Mouse (Mus musculus): ENCODE results near the gene Mrpl44. TPM values are rescaled to one million over a fixed set of nuclear protein-coding genes. Genes with fewer than 3 reads are reported as not detected.

The Mrpl44 gene
- 29.0 and 29.4 TPM in 2 replicates for polyA plus RNA-seq (2015; fragmentation: Nextera tagmentation; extraction: Ambion mirVana)

GRCm38 (mm10) chr1:79775927-79776458, at the start of gene Mrpl44, which contains the start of gene Wdfy1:
Mrpl44 (plus strand) TSS chr1:79776018.
Wdfy1 (minus strand) TSS chr1:79776143.
- no peaks in the 10 kb centered on the region for H3K4me1 ChIP-seq (replicated peaks; ENCODE audit: control insufficient read depth, insufficient read depth, low read length)
- ATAC-seq = peak; percentile 99
- no peaks in the 10 kb centered on the region for H3K27me3 ChIP-seq (replicated peaks; ENCODE audit: control insufficient read depth, insufficient read depth, low read length)
- H3K4me3 ChIP-seq (ENCODE audit: low read depth, low read length) = peak within 1 kb of the TSS; percentile 70
- H3K36me3 ChIP-seq (ENCODE audit: control insufficient read depth, insufficient read depth) = peaks cover 33% of the 10 kb centered on the region
- H3K4me2 ChIP-seq (replicated peaks; ENCODE audit: low read depth) = peak within 1 kb of the TSS; percentile 61
- under 1% methylated on average over 38 of the region's 38 CpGs for WGBS
- H3K9me3 ChIP-seq (ENCODE audit: control insufficient read depth) = no peaks in the 10 kb centered on the region
- TF ChIP-seq CTCF (IDR thresholded peaks at IDR 0.05; ENCODE audit: low read depth) = peak; percentile 50
- H3K9ac ChIP-seq (ENCODE audit: low read depth, low read length) = peak within 1 kb of the TSS; percentile 55
- H3K27ac ChIP-seq (ENCODE audit: low read depth, low read length) = peak within 1 kb of the TSS; percentile 65

DNA sequence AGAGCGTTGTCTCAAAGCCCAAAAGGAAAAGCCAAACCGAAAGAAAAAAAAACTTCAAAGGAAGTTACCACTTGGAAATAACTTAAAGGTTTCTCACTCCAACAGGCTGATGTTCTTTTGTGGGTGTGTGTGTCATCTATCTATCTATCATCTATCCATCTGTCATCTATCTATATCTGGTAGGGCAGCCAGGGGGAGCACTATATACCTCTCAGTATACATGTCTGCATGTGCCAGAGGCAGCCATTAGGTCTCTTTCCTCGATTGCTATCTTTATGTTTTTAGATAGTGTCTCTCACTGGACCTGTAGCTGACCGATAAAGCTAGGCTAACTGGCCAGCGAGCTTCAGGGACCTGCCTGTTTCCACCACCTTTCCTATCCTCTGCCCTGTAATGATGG, 41.0 kb upstream of the Mrpl44 start:
- H3K36me3 ChIP-seq (ENCODE audit: control insufficient read depth, insufficient read depth) = peaks cover 22% of the 10 kb centered on the region; the same call in 1 of the 2 replicates
- peak; percentile 44 for TF ChIP-seq CTCF (IDR thresholded peaks at IDR 0.05; ENCODE audit: low read depth)
- no peak overlapping the region for H3K27ac ChIP-seq (ENCODE audit: low read depth, low read length)
- no peak for ATAC-seq
- WGBS = 73% methylated on average over 5 of the region's 5 CpGs
- H3K27me3 ChIP-seq (replicated peaks; ENCODE audit: control insufficient read depth, insufficient read depth, low read length) = no peaks in the 10 kb centered on the region
- no peak overlapping the region for H3K9ac ChIP-seq (ENCODE audit: low read depth, low read length)
- H3K9me3 ChIP-seq (ENCODE audit: control insufficient read depth) = no peaks in the 10 kb centered on the region
- H3K4me3 ChIP-seq (ENCODE audit: low read depth, low read length) = no peak overlapping the region
- H3K4me1 ChIP-seq (replicated peaks; ENCODE audit: control insufficient read depth, insufficient read depth, low read length) = no peaks in the 10 kb centered on the region
- no peak overlapping the region for H3K4me2 ChIP-seq (replicated peaks; ENCODE audit: low read depth)

DNA sequence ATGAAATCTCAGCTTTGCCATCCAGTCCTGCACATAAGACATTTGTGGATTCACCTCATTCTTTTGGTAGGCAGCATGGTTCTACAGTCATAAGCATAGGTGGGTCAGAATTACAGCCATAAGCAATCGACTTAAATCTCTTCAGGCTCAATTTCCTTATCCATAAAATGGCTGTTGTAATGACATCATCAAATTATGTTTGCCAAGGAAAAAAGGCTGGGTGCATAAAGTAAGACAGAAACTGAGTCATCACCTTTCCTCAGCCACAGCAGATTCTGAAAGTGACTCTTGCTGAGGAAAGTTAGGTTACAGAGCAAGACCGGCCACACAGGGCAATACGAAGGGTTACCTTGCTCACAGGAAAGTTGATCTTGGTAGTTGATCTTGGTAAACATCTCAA, 39.4 kb upstream of the Mrpl44 start:
- no peak for TF ChIP-seq CTCF (IDR thresholded peaks at IDR 0.05; ENCODE audit: low read depth)
- WGBS = 72% methylated on average over 3 of the region's 3 CpGs
- Histone ChIP-seq H3K9me3 (ENCODE audit: control insufficient read depth) (no peaks in the 10 kb centered on the region), H3K27me3 (replicated peaks; ENCODE audit: control insufficient read depth, insufficient read depth, low read length) (no peaks in the 10 kb centered on the region), H3K4me3 (ENCODE audit: low read depth, low read length) (no peak overlapping the region), H3K4me2 (replicated peaks; ENCODE audit: low read depth) (no peak overlapping the region), H3K36me3 (ENCODE audit: control insufficient read depth, insufficient read depth) (peaks cover 23% of the 10 kb centered on the region; the same call in 1 of the 2 replicates), H3K4me1 (replicated peaks; ENCODE audit: control insufficient read depth, insufficient read depth, low read length) (no peaks in the 10 kb centered on the region), H3K9ac (ENCODE audit: low read depth, low read length) (no peak overlapping the region), H3K27ac (ENCODE audit: low read depth, low read length) (no peak overlapping the region)
- no peak for ATAC-seq

- Histone ChIP-seq H3K9ac (ENCODE audit: low read depth, low read length) (no peak overlapping the region), H3K36me3 (ENCODE audit: control insufficient read depth, insufficient read depth) (peaks cover 20% of the 10 kb centered on the region; the same call in 1 of the 2 replicates), H3K4me2 (replicated peaks; ENCODE audit: low read depth) (no peak overlapping the region), H3K27me3 (replicated peaks; ENCODE audit: control insufficient read depth, insufficient read depth, low read length) (no peaks in the 10 kb centered on the region), H3K9me3 (ENCODE audit: control insufficient read depth) (no peaks in the 10 kb centered on the region), H3K4me1 (replicated peaks; ENCODE audit: control insufficient read depth, insufficient read depth, low read length) (no peaks in the 10 kb centered on the region), H3K4me3 (ENCODE audit: low read depth, low read length) (no peak overlapping the region), H3K27ac (ENCODE audit: low read depth, low read length) (no peak overlapping the region)
- 91% methylated on average over 2 of the region's 2 CpGs for WGBS
- ATAC-seq = no peak
- no peak for TF ChIP-seq CTCF (IDR thresholded peaks at IDR 0.05; ENCODE audit: low read depth)
These were observed 36.1 kb upstream of the Mrpl44 start for GRCm38 (mm10) chr1:79739726-79740125.

DNA sequence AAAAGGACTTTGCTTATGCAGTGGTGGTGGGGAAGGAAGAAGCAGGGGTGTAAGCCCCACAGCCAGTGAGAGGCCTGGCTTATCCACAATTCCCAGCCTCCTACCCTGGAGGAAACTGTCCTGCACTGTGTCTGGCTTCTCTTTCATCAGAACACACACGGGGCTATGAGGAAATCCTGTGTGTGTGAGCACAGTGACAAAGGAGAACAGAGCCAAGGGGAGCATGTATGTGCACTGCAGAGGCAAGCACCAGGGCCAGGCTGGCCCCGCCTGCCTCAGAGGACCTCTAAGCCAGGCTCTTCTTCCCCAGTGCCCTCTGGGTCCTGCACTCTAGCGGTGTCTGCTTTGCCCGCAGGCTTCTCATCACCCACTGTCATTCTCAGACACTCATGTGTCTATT, 34.8 kb upstream of the Mrpl44 start:
- Histone ChIP-seq H3K4me2 (replicated peaks; ENCODE audit: low read depth) (no peak overlapping the region), H3K4me3 (ENCODE audit: low read depth, low read length) (no peak overlapping the region), H3K27me3 (replicated peaks; ENCODE audit: control insufficient read depth, insufficient read depth, low read length) (no peaks in the 10 kb centered on the region), H3K9ac (ENCODE audit: low read depth, low read length) (no peak overlapping the region), H3K4me1 (replicated peaks; ENCODE audit: control insufficient read depth, insufficient read depth, low read length) (no peaks in the 10 kb centered on the region), H3K36me3 (ENCODE audit: control insufficient read depth, insufficient read depth) (peaks cover 20% of the 10 kb centered on the region; the same call in 1 of the 2 replicates), H3K27ac (ENCODE audit: low read depth, low read length) (no peak overlapping the region), H3K9me3 (ENCODE audit: control insufficient read depth) (no peaks in the 10 kb centered on the region)
- peak; percentile 25; the same call in 1 of the 2 replicates for ATAC-seq
- no peak for TF ChIP-seq CTCF (IDR thresholded peaks at IDR 0.05; ENCODE audit: low read depth)
- 80% methylated on average over 4 of the region's 4 CpGs for WGBS

DNA sequence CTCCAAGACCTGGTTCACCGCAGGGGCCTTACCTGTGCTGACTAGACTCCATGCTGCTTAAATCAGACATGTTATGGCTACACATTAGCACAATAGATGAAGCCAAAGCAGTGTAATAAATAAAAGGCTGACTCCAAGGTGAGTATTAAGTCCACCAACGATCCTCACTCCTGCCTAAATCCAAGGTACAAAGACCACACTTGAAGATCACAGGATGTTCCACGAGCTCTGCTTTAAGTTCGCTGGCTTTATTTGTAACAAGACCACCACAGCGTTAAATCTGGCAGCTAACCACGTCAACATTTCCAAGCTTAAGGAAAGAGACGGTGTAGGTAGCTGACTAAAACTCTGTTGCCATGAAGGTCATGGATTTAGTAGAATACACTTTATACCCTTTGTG, 32.9 kb upstream of the Mrpl44 start:
- ATAC-seq = no peak

More for the DNA sequence above, 32.9 kb upstream of the Mrpl44 start:
- Histone ChIP-seq H3K4me2 (replicated peaks; ENCODE audit: low read depth) (no peak overlapping the region), H3K27ac (ENCODE audit: low read depth, low read length) (no peak overlapping the region), H3K4me1 (replicated peaks; ENCODE audit: control insufficient read depth, insufficient read depth, low read length) (no peaks in the 10 kb centered on the region), H3K27me3 (replicated peaks; ENCODE audit: control insufficient read depth, insufficient read depth, low read length) (no peaks in the 10 kb centered on the region), H3K4me3 (ENCODE audit: low read depth, low read length) (no peak overlapping the region), H3K9ac (ENCODE audit: low read depth, low read length) (no peak overlapping the region), H3K9me3 (ENCODE audit: control insufficient read depth) (no peaks in the 10 kb centered on the region), H3K36me3 (ENCODE audit: control insufficient read depth, insufficient read depth) (peaks cover 19% of the 10 kb centered on the region; the same call in 1 of the 2 replicates)
- WGBS = 93% methylated on average over 7 of the region's 7 CpGs
- no peak for TF ChIP-seq CTCF (IDR thresholded peaks at IDR 0.05; ENCODE audit: low read depth)

Measured in intestine, postnatal 0 days (tissue).